Mouse (Mus musculus) MEL (cell line): ENCODE measurements around the gene Dirc2. TPM values are rescaled to one million over a fixed set of nuclear protein-coding genes. Genes with fewer than 3 reads are reported as not detected.

ENCODE experiments used
- DNase-seq: peaks from one replicate; pipeline ENCODE4 v3.0.0; 2011; ENCODE audit warnings: low read depth, low spot score
- H3K27ac ChIP-seq: 2 replicates; pipeline ENCODE4 v1.5.1; 2012; ENCODE audit warnings: low read depth, mild to moderate bottlenecking, control low read depth, low read length, moderate library complexity; ENCODE audit not compliant: control insufficient read depth
- H3K27me3 ChIP-seq, 2 experiments: fragments of 150-350 bp in 1 of 2; sonication (generic) in 1 of 2; 2 replicates each; pipeline ENCODE4 v1.6.1; 2012; ENCODE audit warnings: low read length in 2 of 2, mild to moderate bottlenecking in 2 of 2, improper control_type of control experiment in 1 of 2, moderate library complexity in 1 of 2; ENCODE audit not compliant: insufficient read depth in 2 of 2, control insufficient read depth in 1 of 2
- H3K36me3 ChIP-seq, 2 experiments: 2 replicates each; pipeline ENCODE4 v1.6.1; 2012 to 2014; ENCODE audit warnings: low read length in 2 of 2, improper control_type of control experiment in 1 of 2, inconsistent platforms in 1 of 2, mild to moderate bottlenecking in 1 of 2; ENCODE audit not compliant: insufficient read depth in 2 of 2, control insufficient read depth in 1 of 2
- H3K4me1 ChIP-seq, 2 experiments: fragments of 150-350 bp in 1 of 2; sonication (generic) in 1 of 2; 2 replicates each; pipeline ENCODE4 v1.6.1; 2012; ENCODE audit warnings: low read length in 2 of 2, improper control_type of control experiment in 1 of 2, mild to moderate bottlenecking in 1 of 2; ENCODE audit not compliant: insufficient read depth in 2 of 2, control insufficient read depth in 1 of 2
- H3K4me3 ChIP-seq, 2 experiments: fragments of 150-350 bp in 1 of 2; sonication (generic) in 1 of 2; 2 replicates each; pipeline ENCODE4 v1.5.1; 2012; ENCODE audit warnings: low read depth in 2 of 2, low read length in 2 of 2, mild to moderate bottlenecking in 2 of 2, moderate library complexity in 2 of 2, control low read depth in 1 of 2, improper control_type of control experiment in 1 of 2; ENCODE audit not compliant: control insufficient read depth in 1 of 2, insufficient read depth in 1 of 2
- H3K79me2 ChIP-seq: 2 replicates; pipeline ENCODE4 v1.6.1; 2012; ENCODE audit warnings: mild to moderate bottlenecking, low read length, moderate library complexity; ENCODE audit not compliant: control insufficient read depth, poor library complexity, insufficient read depth
- H3K9ac ChIP-seq: 2 replicates; pipeline ENCODE4 v1.6.1; 2012; ENCODE audit warnings: low read depth, mild to moderate bottlenecking, control low read depth, low read length, moderate library complexity; ENCODE audit not compliant: control insufficient read depth, poor library complexity, severe bottlenecking
- H3K9me3 ChIP-seq: fragments of 150-350 bp; sonication (generic); replicated peaks from 2 replicates; pipeline ENCODE4 v1.6.1; 2012; ENCODE audit warnings: mild to moderate bottlenecking, low read length, improper control_type of control experiment, moderate library complexity; ENCODE audit not compliant: insufficient read depth
- BHLHE40 ChIP-seq: IDR thresholded peaks from 2 replicates; pipeline ENCODE4 v1.6.1; 2012; ENCODE audit warnings: low read depth, mild to moderate bottlenecking, inconsistent platforms, low read length, improper control_type of control experiment, borderline replicate concordance
- CHD1 ChIP-seq: IDR thresholded peaks from 2 replicates; pipeline ENCODE4 v1.6.1; 2012; ENCODE audit warnings: low read depth, mild to moderate bottlenecking, inconsistent platforms, low read length, improper control_type of control experiment
- CHD2 ChIP-seq: IDR thresholded peaks from 2 replicates; pipeline ENCODE4 v1.6.1; 2011; ENCODE audit warnings: low read length, improper control_type of control experiment
- CTCF ChIP-seq, 3 experiments: IDR thresholded peaks in 2 of 3; conservative IDR thresholded peaks in 1 of 3; 2 replicates each; pipeline ENCODE4 v1.5.1; 2011 to 2012; ENCODE audit warnings: low read length in 3 of 3, low read depth in 2 of 3, mild to moderate bottlenecking in 2 of 3, improper control_type of control experiment in 1 of 3, inconsistent platforms in 1 of 3, mixed read lengths in 1 of 3, moderate library complexity in 1 of 3; ENCODE audit not compliant: control insufficient read depth in 1 of 3, insufficient read depth in 1 of 3, poor library complexity in 1 of 3, severe bottlenecking in 1 of 3
- EP300 ChIP-seq, 2 experiments: IDR thresholded peaks; 2 replicates each; pipeline ENCODE4 v1.6.1; 2011; ENCODE audit warnings: improper control_type of control experiment in 2 of 2, low read length in 2 of 2, low read depth in 1 of 2, mild to moderate bottlenecking in 1 of 2
- GABPA ChIP-seq: IDR thresholded peaks from 2 replicates; pipeline ENCODE4 v1.6.1; 2012; ENCODE audit warnings: low read depth, mild to moderate bottlenecking, inconsistent platforms, low read length, improper control_type of control experiment, moderate library complexity
- GATA1 ChIP-seq: IDR thresholded peaks from 2 replicates; pipeline ENCODE4 v1.6.1; 2011; ENCODE audit warnings: low read depth, low read length, improper control_type of control experiment
- KAT2A ChIP-seq: conservative IDR thresholded peaks from 2 replicates; pipeline ENCODE4 v1.6.1; 2012; ENCODE audit warnings: low read depth, low read length, improper control_type of control experiment, inconsistent platforms
- MAFK ChIP-seq: IDR thresholded peaks from 2 replicates; pipeline ENCODE4 v1.6.1; 2011; ENCODE audit warnings: low read depth, mild to moderate bottlenecking, low read length, improper control_type of control experiment, borderline replicate concordance
- MAX ChIP-seq: IDR thresholded peaks from 2 replicates; pipeline ENCODE4 v1.6.1; 2011; ENCODE audit warnings: low read length, improper control_type of control experiment
- MXI1 ChIP-seq: IDR thresholded peaks from 2 replicates; pipeline ENCODE4 v1.6.1; 2011; ENCODE audit warnings: mild to moderate bottlenecking, low read depth, low read length, improper control_type of control experiment
- MYC ChIP-seq: IDR thresholded peaks from 2 replicates; pipeline ENCODE4 v1.6.1; 2011; ENCODE audit warnings: low read depth, mild to moderate bottlenecking, low read length, improper control_type of control experiment, moderate library complexity
- POLR2A ChIP-seq, 2 experiments: IDR thresholded peaks; 2 replicates each; pipeline ENCODE4 v1.6.1; 2011 to 2012; ENCODE audit warnings: low read length in 2 of 2, mild to moderate bottlenecking in 2 of 2, control low read depth in 1 of 2, improper control_type of control experiment in 1 of 2, low read depth in 1 of 2, moderate library complexity in 1 of 2; ENCODE audit not compliant: control insufficient read depth in 1 of 2, insufficient read depth in 1 of 2, poor library complexity in 1 of 2
- POLR2AphosphoS2 ChIP-seq: IDR thresholded peaks from 2 replicates; pipeline ENCODE4 v1.6.1; 2011; ENCODE audit warnings: low read length, improper control_type of control experiment
- RAD21 ChIP-seq: IDR thresholded peaks from 2 replicates; pipeline ENCODE4 v1.6.1; 2011; ENCODE audit warnings: mild to moderate bottlenecking, low read depth, low read length, improper control_type of control experiment
- RCOR1 ChIP-seq: IDR thresholded peaks from 2 replicates; pipeline ENCODE4 v1.6.1; 2012; ENCODE audit warnings: low read depth, mild to moderate bottlenecking, inconsistent platforms, low read length, improper control_type of control experiment
- SIN3A ChIP-seq: IDR thresholded peaks from 2 replicates; pipeline ENCODE4 v1.6.1; 2012; ENCODE audit warnings: low read length, improper control_type of control experiment, inconsistent platforms
- SMC3 ChIP-seq: IDR thresholded peaks from 2 replicates; pipeline ENCODE4 v1.6.1; 2011; ENCODE audit warnings: low read depth, low read length, improper control_type of control experiment
- TCF12 ChIP-seq: IDR thresholded peaks from 2 replicates; pipeline ENCODE4 v1.6.1; 2014; ENCODE audit warnings: low read depth, mild to moderate bottlenecking, inconsistent platforms, low read length, improper control_type of control experiment, moderate library complexity
- UBTF ChIP-seq: IDR thresholded peaks from 2 replicates; pipeline ENCODE4 v1.6.1; 2012; ENCODE audit warnings: low read depth, mild to moderate bottlenecking, inconsistent platforms, low read length, improper control_type of control experiment, moderate library complexity, borderline replicate concordance; ENCODE audit not compliant: insufficient read depth
- USF1 ChIP-seq: IDR thresholded peaks from 2 replicates; pipeline ENCODE4 v1.6.1; 2014; ENCODE audit warnings: low read depth, mild to moderate bottlenecking, inconsistent platforms, low read length, improper control_type of control experiment, moderate library complexity
- ZC3H11A ChIP-seq: IDR thresholded peaks from 2 replicates; pipeline ENCODE4 v1.6.1; 2012; ENCODE audit warnings: low read depth, mild to moderate bottlenecking, inconsistent platforms, low read length, improper control_type of control experiment
- ZMIZ1 ChIP-seq: IDR thresholded peaks from 2 replicates; pipeline ENCODE4 v1.6.1; 2012; ENCODE audit warnings: low read depth, mild to moderate bottlenecking, inconsistent platforms, low read length, improper control_type of control experiment, moderate library complexity
- polyA plus RNA-seq, 2 experiments: library from polyadenylated mRNA; stranded (reverse) in 1 of 2; unstranded in 1 of 2; fragments of >175 nt in 1 of 2; fragments of >200 nt in 1 of 2; gene quantifications; 2 replicates each; pipeline versions ENCODE4 v1.2.1 to v1.2.4; 2012; ENCODE audit warnings: low replicate concordance in 2 of 2, low read depth in 1 of 2; ENCODE audit not compliant: insufficient read length in 2 of 2, insufficient read depth in 1 of 2, missing spikeins in 1 of 2
- total RNA-seq: library from RNA; depleted of rRNA; stranded (reverse); fragments of 300-350 nt; gene quantifications from 2 replicates; pipeline ENCODE4 v1.2.3, GENCODE M21; 2012

The Dirc2 gene
- total and polyA plus RNA-seq, 3 experiments = 1.6 to 4.1 TPM; not detected in 1

DNA sequence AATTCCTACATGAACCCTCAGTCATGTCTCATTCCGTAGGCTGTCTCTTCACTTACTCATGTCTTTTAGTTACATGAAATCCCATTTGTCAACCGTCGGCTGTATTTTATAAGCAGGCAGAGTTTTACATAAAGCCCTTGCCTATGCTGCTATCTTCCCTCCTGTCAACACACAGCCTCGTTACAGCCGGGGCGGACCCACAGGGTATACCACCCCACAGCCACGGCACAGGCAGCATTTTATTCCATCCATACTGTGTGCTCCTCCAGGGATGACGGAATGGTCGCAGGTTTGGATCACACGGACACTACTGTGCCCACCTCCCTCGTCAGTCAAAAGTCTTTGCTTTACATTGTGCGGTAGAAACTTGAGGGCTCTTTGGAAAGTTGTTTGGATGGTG lies 28.8 kb downstream of the Dirc2 start:
- TF ChIP-seq RCOR1 (no peak), POLR2A (IDR thresholded peaks at IDR 0.05; ENCODE audit: control insufficient read depth in 1 of 2, insufficient read depth in 1 of 2, low read depth in 1 of 2, low read length in 2 of 2, poor library complexity in 1 of 2) (no peak), CHD2 (no peak), ZC3H11A (no peak), CTCF (IDR thresholded peaks at IDR 0.05 in 2 of 3, conservative IDR thresholded peaks at IDR 0.05 in 1 of 3; ENCODE audit: control insufficient read depth in 1 of 3, insufficient read depth in 1 of 3, low read depth in 2 of 3, low read length in 3 of 3, poor library complexity in 1 of 3, severe bottlenecking in 1 of 3) (no peak), CHD1 (no peak), ZMIZ1 (no peak), RAD21 (no peak), BHLHE40 (no peak), TCF12 (no peak)
- H3K9ac ChIP-seq = no peak overlapping the region

DNA sequence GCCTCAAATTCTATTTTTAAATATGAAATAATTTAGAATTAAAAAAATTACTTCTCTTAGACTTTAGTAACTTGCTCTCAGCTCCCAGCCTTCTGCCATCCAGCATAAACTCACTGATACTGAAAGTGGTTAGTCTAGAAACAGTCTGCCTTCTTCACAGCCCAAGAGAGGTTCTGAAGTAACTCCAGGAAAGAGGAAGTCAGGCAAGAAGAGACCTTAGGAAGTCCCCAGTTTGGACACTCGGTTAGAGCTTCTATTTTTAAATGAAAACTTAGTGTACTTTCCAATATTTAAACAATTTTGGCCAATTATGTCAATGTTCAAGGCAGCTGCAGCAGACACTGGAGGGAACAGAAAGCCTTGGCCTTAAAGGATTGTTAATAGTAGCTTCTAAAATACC lies 29.6 kb downstream of the Dirc2 start:
- Histone ChIP-seq H3K27ac (no peak overlapping the region), H3K36me3 (no peaks in the 10 kb centered on the region; a peak in 1 of 4 replicates), H3K79me2 (no peaks in the 10 kb centered on the region)
- peak; percentile 35 for DNase-seq
- no peak for TF ChIP-seq GABPA
- TF ChIP-seq USF1 = no peak
- TF ChIP-seq EP300 (IDR thresholded peaks at IDR 0.05; ENCODE audit: low read depth in 1 of 2, low read length in 2 of 2) = no peak
- no peak for TF ChIP-seq GATA1
- TF ChIP-seq MAFK = no peak
- TF ChIP-seq SIN3A = no peak
- TF ChIP-seq POLR2A (IDR thresholded peaks at IDR 0.05; ENCODE audit: control insufficient read depth in 1 of 2, insufficient read depth in 1 of 2, low read depth in 1 of 2, low read length in 2 of 2, poor library complexity in 1 of 2) = no peak
- no peak for TF ChIP-seq MAX
- no peak for TF ChIP-seq MYC
- TF ChIP-seq TCF12 = no peak
- TF ChIP-seq POLR2AphosphoS2 = no peak
- TF ChIP-seq MXI1 = no peak
- no peak for TF ChIP-seq SMC3
- TF ChIP-seq ZC3H11A = no peak
- no peak for TF ChIP-seq UBTF
- TF ChIP-seq KAT2A = no peak
- TF ChIP-seq, all 39 proteins: peak for 0
- H3K4me3 ChIP-seq = no peak overlapping the region
- no peaks in the 10 kb centered on the region for H3K4me1 ChIP-seq
- H3K27me3 ChIP-seq = no peaks in the 10 kb centered on the region
- no peaks in the 10 kb centered on the region for H3K9me3 ChIP-seq
- no peak overlapping the region for H3K9ac ChIP-seq

More for the DNA sequence above, 28.8 kb downstream of the Dirc2 start:
- Histone ChIP-seq H3K27me3 (no peaks in the 10 kb centered on the region), H3K9me3 (no peaks in the 10 kb centered on the region), H3K4me1 (no peaks in the 10 kb centered on the region), H3K27ac (no peak overlapping the region), H3K4me3 (no peak overlapping the region), H3K36me3 (no peaks in the 10 kb centered on the region; a peak in 1 of 4 replicates), H3K79me2 (no peaks in the 10 kb centered on the region)
- DNase-seq = no peak
